Mouse (Mus musculus): ENCODE measurements around the gene Ptges3.

Ptges3 gene

GRCm38 (mm10) chr10:128092506-128093495, 34.0 kb downstream of the Ptges3 start:
- peak; percentile 93 for DNase-seq (ENCODE audit: low spot score)

- DNase-seq (ENCODE audit: low spot score) = peak; percentile 77
These were observed 34.9 kb downstream of the Ptges3 start for GRCm38 (mm10) chr10:128093496-128094294.

GRCm38 (mm10) chr10:128094340-128094968, 35.7 kb downstream of the Ptges3 start:
- peak; percentile 96 for DNase-seq (ENCODE audit: low spot score)

- no peak for DNase-seq (ENCODE audit: low spot score)
These were observed 36.4 kb downstream of the Ptges3 start for GRCm38 (mm10) chr10:128095003-128095636.

- no peak for DNase-seq (ENCODE audit: low spot score)
These were observed 37.5 kb downstream of the Ptges3 start for GRCm38 (mm10) chr10:128096313-128096692.

- DNase-seq (ENCODE audit: low spot score) = peak; percentile 96
These were observed 38.2 kb downstream of the Ptges3 start for GRCm38 (mm10) chr10:128096693-128097586.

GRCm38 (mm10) chr10:128097587-128097971, 38.8 kb downstream of the Ptges3 start:
- DNase-seq (ENCODE audit: low spot score) = peak; percentile 83

GRCm38 (mm10) chr10:128110103-128110761, 51.5 kb downstream of the Ptges3 start:
- DNase-seq (ENCODE audit: low spot score) = no peak

- no peak for DNase-seq (ENCODE audit: low spot score)
These were observed 52.5 kb downstream of the Ptges3 start for GRCm38 (mm10) chr10:128111227-128111626.

- no peak for DNase-seq (ENCODE audit: low spot score)
These were observed 65.1 kb downstream of the Ptges3 start for GRCm38 (mm10) chr10:128123833-128124232.

GRCm38 (mm10) chr10:128124831-128125230, 66.1 kb downstream of the Ptges3 start:
- DNase-seq (ENCODE audit: low spot score) = no peak

GRCm38 (mm10) chr10:128125951-128126350, 67.2 kb downstream of the Ptges3 start:
- no peak for DNase-seq (ENCODE audit: low spot score)
